Mouse (Mus musculus) heart, adult 8-10 months (tissue): ENCODE results near the gene Clybl. TPM values are rescaled to one million over a fixed set of nuclear protein-coding genes. Genes with fewer than 3 reads are reported as not detected.

Experiments used
- DNase-seq: peaks from one replicate; pipeline ENCODE4 v3.0.0; 2022; ENCODE audit warnings: low spot score
- total RNA-seq, 4 experiments: library from RNA; stranded (reverse); gene quantifications; 2 replicates each; pipeline ENCODE4 v1.2.4; 2022

Clybl gene
- total RNA-seq, 4 experiments from 2014 or later = 129 to 140 (median 133) TPM

DNA sequence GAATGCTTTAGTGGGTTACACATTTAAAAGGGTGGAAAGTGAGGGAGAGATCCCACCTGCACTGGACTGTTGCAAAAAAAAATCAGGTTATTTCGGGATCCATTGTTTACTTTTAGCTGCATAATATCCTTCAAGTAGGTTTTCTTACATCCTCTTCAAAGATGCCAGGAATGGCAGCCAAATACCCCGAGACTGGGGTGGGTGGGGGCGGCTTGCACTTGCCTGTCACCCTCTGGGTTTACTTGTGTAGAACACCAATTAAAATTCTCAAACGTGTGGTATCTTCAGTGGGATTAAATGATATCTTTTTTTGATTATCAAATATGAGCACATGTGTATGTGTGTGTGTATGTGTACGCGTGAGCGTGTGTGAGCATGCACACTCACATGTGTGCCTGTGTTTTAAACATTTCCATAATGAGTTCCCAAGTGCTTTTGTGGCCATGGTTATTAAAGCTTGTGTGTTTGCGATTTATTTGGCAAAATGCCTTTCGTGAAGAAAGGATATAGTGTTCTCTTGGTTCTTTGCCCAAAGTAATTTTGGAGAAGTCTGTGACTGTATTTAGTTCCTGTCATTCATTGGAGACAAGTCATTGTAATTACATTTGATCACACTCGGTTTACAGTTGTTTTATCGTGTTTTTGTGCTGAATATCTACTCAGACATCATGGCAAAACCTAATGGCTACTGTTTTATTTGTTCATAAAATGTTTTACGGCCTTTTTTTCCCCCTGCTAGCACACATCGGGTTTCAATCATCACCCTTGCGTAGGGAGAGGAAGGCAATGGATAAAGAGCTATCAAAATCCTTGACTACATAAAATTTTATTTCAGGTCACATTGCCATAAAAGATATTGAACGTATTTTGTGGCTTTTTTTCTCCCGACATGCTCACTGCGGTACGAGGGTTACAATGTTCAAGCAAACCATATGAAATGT is 65.7 kb downstream of the Clybl start:
- DNase-seq = no peak

DNA sequence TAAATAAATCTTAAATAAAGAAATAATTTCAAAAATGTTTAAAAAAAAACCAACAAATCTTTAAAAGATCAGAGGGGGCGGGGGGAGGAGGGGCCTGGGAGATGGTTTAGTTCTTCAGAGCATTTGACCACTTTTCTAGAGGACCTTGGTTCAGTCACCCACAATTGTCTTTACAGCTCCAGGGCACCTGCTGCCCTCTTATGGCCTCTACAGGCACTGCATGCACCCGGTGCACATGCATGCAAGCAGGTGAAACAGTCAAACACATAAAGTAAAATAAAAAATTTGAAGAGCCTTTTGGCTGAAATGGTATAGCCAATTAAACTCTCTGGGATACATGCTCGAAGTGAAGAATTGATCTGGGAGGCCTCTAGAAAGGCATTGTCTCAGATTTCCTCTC is 67.6 kb downstream of the Clybl start:
- no peak for DNase-seq

DNA sequence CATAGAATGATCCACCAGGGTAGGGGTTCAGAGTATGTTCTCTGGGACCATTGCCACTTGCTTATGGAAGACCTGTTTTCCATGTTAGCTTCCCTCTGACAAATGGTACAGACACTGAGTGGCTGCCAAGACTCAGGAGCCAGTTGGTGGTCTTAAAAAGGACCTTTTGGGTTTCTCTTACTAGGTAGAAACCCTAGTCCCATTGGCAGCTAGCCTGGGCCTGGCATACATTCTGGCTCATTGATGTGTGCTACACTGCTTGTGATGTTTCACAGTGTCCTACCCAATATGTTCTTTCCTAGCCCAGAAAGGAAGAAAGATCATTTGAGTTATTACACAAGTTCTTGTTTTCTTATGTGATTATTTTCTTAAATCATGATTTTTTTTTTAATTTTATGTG is 69.8 kb downstream of the Clybl start:
- DNase-seq = no peak

DNA sequence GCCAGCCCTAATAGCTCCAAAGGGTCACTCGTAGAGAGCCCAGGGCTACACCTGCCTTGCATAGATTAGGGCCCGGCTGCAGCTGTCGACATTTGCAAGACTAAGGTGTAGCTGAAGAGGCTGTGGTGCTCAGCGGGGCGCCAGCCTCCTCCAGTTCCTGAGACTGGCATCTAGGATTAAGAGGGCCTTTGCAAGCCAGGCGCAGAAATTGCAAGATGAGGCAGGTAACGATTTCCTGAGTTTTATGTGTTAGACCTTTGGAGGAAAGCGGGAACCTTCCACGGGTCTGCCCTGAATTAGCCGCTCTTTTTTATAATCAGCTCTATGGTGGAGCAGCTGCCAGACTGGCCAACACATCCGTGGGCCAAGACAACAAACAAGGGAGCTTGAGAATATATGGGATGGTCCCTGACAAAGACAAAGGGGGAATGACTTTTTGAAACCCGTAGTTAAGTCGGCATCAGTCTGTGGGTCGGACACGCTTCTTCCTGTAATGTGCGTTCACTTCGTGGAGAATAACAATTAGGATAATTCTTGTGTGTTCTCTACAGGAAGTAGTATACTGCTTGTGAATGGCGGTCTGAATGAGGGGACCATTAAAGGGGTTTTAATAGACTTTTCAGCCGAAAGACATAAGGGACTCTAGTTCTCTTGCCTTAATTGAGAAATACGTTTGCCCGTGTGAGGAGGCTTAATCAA is 74.2 kb downstream of the Clybl start:
- DNase-seq = no peak

DNA sequence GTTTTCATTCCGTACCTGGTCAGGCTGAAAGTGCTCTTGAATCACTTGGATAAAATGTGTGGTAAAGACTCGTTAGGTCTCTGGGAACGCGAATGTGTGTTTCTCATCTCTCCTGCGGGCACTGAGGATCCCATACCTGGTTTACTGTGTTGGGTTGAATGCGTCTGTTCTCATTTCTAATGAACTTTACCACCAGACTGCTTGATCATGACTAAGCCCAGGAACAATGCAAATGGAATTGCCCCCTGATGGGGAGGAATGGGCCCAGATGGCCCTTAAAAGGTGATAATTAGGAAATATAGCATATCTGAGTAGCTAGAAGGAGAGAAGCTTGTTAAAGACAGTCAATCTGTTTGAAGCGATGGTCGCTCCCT is 74.7 kb downstream of the Clybl start:
- DNase-seq = no peak

DNA sequence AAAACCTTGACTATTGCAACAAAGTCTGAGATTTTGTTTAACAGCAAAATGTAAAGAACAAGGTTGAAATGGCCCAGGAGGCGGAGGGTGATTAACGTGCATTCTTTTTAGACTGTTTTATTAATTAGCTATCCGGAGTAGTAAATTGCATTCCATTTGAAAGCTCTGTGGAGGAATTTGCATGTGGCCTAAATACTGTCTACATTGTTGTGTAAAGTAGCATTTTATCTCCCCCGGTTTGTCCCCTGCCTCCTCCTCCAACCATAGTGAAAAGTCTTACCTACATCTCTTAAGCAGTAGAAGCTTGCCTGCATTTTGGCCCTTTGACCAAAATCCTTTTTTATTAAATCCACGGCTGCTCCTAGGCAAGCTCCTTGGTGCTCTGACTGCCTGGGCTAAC is 76.8 kb downstream of the Clybl start:
- no peak for DNase-seq

DNA sequence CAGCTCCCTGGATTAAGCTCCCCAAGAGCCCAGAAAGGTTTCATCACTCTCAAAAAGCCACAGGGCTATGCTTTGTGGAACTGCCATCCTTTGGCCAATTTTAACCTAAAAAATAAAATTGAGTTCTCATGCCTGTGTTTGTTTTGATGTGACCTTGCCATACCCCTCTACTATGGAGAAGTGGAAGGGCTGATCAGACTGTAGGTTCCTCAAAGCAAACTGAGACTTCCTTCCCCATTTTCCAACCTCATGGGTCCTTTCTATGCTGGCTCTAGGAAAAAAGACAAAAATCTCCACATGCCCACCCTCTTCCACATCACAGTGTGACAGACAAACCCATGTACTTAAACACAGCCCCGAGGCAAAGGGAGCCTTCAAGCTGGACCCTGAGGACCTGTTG is 79.7 kb downstream of the Clybl start:
- DNase-seq = no peak

DNA sequence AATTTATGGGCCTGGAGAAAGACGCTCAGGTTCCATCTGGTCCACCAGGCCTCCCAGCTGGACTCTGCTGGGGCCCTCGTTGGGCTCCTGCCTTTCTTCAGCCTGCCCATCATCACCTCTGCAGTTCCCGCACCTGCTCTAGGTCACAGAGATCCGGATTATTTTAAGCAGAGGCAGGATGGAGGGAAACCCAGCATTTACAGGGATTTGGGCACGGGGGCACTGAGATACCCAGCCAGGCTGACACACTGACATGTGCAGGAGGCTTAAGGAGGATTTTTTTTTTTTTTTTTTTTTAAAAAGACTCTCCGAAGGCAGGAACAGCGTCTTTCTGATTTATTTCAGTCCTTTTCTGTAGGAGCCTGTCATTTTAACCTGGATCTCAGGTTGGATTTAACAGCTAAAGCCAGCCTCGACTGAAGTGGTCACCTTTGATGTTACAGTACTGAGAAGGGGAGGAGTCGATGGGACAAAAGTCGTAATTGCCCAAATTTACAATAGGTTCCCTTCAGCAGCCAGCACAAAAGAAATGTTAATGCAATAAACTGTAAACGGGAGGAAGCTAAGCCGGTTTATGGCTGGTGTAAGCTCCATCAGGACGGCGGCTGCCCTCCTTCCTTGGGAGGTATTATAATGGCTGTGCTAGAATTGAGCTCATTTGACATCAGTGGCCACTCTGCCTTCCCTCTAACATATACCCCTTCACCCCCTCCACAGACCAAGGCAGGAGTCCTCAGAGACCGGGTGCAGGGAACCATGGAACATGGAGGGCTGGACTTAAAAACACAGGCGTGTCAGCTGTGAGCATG is 81.6 kb downstream of the Clybl start:
- no peak for DNase-seq

DNA sequence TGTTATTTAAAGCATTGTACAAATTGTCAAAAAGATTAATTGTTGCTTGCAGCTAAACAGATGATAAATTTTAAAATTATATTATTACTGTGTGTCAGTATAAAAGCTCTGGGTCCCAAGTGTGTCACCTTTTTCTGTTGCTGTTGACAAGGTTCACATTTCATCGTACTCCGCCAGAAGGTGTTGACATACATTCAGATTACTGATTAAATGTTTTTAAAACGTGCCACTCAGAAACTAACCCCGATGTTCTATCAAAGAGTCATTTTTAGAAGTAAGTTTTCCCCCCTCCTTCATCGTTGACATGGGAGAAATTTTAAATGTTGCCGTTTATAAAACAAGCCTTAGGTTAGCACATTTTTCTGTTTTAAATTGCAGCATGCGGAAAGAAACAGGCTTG is 83.7 kb downstream of the Clybl start:
- no peak for DNase-seq

DNA sequence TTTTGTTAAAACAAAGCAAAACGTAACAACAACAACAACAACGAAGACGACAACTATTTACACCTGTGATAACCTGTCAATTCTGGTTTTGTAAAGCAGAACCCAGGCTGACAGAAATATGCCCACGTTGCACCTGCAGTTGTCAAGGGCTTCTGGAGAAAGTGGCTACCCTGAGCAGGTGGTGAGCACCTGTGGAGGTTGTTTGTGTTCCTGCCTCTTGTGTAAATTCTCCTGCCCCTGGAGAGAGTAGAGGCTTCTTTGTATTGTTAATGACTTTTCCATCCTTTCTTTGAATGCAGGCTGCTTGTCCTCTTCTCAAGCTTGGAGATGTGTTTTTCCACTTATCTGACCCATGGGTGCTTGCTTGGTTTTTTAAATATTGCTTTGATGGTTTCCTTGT is 86.1 kb downstream of the Clybl start:
- DNase-seq = no peak

DNA sequence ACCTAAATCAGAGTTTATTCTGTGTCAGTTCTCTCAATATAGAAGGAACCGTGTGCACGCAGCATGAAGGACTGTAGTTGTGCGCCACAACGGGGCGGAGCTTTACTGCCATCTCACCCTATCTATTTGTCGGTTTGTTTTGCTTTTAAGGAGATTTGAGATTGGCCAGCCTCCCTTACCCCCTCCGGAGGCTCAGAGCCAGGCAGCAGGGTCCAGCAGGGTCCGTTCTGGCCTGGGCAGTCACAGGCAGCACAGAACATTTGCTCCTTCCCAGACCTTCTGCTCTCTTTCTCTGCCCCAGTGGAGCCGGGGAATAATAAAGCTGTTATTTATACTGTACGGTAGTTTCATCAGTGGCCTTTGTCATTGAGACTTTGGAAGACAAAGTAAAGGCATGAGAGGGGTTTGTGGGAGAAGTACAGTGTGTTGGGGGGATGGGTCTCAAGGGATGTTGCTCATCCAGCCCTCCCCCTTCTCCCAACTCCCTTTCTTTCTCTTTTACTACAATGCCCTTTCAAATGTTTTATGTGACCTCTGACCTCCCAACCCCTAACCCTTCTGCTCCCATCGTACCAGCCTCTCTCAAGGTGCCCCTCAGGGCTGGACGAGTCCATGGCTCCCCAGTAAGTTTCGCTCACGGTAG is 89.7 kb downstream of the Clybl start:
- DNase-seq = no peak

DNA sequence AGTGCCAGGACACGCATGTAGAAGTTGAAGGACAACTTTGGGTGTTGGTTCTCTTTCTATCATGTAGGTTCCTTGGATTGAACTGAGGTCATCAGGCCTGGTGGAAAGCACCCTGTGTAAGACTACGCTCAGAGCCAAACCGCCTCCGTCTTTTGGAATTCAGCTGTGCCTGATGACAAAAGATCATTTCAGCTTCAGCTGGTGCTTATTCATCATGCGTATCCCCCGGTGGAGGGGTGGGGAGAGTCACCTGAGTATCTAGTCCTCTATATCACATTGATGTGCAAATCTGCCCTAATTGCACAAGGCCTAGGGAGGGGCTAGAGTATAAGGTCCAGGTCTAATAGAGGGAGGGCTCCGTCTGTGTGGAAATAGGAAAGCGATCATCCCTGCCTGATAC is 95.6 kb downstream of the Clybl start:
- no peak for DNase-seq

DNA sequence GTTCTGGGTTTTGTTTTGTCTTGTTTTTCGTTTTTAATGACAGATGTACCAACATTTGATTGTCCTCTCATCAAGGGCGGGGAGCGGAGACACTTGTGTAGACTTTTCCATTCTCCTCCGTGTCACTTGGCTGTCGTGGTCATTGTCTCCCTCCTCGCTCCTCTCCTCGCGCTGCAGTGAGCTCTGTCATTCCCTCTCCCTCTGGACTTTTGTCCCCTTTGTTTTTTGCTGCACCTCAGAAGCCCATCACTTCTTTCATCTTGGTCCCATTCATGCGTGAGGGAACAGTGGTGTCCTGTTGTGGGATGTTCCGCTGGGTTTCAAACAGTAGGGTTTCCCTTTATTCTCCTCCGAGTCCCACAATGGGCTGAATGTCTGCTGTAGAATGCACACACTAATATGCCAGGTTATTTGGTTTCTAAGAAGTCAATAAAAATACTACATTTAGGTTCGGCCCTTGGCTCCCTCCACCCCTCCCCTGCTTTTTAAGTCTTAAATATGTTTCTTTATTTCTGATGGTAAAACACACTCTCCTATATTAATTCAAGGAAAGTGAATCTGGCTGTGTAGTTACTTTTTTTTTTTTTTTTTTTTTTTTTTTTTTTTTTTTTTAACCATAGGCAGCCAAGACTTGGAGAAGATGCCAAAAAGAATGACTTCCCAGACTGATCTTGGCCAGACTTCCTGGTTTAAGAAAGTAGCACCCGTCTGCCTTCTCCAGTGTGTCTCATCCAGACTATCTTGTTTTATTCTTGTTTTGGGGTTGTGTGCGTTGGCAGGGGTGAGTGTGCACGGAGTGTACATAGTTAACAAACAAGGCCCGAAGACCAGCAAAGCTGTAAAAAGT is 98.2 kb downstream of the Clybl start:
- no peak for DNase-seq

DNA sequence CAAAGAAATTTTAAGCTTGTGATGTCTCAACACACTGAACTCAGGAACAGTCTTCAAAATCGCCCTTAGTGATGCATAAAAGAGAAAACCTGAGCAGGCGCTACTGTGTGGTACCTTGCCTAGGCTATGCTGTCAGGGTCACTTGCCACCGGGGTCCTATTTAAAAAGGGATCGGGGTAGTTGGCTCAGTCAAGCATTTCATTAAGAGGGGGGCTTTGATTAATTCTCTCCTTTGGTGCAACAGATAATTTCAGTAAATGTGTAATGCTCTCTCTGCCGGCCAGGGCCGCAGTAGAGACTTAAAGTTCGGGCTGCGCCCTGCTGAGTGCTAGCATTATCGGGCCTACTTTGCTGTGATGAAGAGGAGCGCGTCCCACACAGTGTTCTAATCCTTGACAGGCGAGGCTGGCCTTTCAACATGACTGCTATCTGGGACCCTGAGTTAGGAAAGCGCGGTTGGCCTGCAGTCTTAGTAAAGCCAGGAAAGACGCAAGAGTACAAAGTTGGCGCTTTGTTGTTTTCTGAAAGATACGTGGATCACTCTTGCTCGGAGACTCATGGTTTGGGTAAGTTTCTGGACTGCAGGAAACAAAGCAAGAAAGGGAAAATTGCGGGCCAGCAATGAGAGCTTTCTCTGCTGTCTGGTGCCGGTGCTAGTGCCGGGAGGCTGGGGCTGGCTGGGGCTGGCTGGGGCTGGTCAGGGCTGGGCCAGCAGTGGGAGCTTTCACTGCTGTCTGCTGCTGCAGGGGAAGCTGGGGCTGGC is 99.0 kb downstream of the Clybl start:
- no peak for DNase-seq

DNA sequence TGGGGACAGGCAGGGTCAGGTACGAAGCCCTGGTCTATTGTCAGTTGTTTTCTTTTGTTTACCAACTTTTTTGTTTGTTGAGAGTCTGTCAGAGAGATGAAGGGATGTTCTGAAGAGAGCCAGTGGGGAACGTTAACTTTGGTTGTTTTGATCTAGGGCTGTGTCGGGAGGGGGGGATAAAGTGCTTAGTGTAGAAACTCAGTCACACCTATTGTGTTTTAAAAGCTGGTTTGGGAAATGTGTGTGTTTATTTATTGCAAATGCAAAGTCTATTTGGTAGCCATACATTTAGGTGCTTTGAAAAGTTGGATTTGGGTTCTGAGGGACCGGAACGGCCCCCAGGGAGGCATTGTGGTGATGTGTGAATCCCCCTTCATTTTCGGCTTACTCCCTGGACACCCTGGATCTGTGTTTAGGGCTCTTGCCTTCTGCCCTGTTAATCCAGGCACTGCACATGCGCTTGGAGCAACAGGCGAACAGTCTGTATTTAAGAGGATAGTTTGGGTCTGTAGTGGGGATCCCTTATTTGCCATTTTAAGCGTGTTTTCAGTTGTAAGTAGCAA is 99.6 kb downstream of the Clybl start:
- no peak for DNase-seq

DNA sequence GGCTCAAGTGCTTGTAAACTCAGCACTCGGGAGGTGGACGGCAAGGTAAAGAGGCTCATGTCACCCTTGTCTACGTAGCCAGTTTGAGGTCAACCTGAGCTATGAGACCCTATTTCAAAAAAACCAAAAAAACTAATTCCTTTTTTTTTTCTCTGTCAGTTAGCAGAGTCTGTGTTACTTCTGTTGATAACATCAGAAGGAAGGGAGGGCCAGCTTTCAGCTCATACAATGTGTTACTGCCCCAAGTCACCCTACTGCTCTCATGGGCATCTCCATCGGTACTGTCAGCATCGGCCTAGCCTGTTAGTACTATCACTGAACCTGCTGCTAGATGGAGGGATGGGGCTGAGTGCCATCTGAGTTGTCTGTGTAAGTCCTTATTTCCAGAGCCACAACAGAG is 102.5 kb downstream of the Clybl start:
- DNase-seq = no peak

DNA sequence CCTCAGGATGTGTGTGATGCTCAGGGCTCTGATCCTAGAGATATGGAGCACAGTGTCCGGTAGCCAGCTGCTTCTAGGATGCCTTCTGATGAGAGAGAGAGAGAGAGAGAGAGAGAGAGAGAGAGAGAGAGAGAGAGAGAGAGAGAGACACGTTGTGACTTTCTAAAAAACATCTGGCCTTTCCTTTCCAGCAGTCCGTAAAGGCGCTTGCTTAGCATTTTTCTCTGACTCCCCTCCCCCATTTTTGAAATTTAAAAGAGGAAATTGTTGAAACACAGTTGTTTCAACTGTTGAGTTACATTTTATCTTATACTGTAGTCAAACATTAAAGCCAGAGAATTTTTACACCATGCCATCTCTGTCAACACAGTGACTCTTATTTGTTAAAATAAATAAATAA is 114.9 kb downstream of the Clybl start:
- DNase-seq = no peak

DNA sequence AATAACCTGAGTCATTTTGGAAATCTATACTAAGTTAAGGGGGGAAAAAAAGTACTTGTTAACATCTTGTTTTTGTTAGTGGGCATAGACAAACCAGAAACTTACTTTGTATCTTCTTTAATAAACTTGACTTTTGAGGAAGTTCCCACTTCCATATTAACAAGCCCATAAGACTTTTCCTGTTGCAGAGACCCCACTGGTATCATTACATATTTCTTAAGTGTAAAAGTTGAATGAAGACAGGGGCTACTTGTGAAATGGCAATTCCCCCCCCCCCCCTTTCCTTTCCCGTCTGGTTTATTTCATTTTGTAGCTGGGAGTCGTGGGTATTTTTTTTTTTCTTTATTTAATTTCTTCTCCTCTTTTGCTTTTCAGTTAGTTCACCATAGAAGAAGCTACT is 115.4 kb downstream of the Clybl start:
- no peak for DNase-seq

DNA sequence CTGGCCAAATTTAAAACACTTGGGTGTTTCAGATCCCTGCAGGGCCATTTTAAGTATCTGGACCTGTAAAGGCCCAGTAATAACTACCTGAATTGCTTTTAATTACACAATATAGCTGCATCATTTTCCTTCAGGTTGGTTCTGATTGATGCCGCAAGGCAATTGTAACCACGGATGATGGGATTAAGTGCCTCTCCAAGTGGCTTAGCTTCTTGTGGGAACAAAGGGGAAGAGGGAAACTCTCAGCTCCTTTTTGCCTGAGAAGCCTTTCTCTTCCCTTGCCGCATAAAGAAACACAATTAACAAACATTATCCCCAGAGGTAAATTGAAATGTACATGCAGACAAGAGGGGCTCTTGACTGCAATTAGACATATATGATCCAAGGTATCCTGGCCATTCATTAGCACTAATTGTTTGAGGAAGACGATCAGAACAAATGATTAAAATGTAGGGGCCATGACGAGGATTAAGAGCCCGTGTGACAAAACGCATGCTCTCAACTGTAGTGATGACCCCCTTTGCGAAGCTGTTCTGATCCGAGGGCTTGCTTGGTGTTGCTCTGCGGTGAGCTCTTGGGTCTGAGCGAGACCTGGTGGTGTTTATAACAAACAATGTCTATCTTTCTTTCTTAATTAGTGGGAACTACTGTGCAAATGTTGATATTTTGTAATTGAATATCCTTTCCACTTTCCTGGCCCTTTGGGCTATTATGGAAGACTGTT is 116.0 kb downstream of the Clybl start:
- DNase-seq = no peak
